Mouse (Mus musculus) lung, adult 18-20 months (tissue): ENCODE measurements at regions not wholly inside any gene's neighbourhood (a gene's known extent, or its start where the extent isn't known, plus 50 kb on each side); places are given as distances from the start of the nearest gene placed in this dataset.

ENCODE experiments used
- DNase-seq, 2 experiments: peaks; one replicate each; pipeline ENCODE4 v3.0.0; 2022; ENCODE audit warnings: mixed read lengths in 2 of 2

GRCm38 (mm10) chr17:85932360-85933132, 212.4 kb downstream of the Srbd1 start:
- no peak for DNase-seq

GRCm38 (mm10) chr17:85931955-85932354, 213.0 kb downstream of the Srbd1 start:
- no peak for DNase-seq

- no peak for DNase-seq
Measured at GRCm38 (mm10) chr17:85930789-85931188, 214.2 kb downstream of the Srbd1 start.

- no peak for DNase-seq
Measured at GRCm38 (mm10) chr17:85930331-85930730, 214.6 kb downstream of the Srbd1 start.

GRCm38 (mm10) chr17:85929699-85930286, 215.2 kb downstream of the Srbd1 start:
- DNase-seq, result no peak

GRCm38 (mm10) chr17:85928543-85928942, 216.4 kb downstream of the Srbd1 start:
- no peak for DNase-seq

GRCm38 (mm10) chr17:85927261-85927660, 217.7 kb downstream of the Srbd1 start:
- no peak for DNase-seq

- DNase-seq, result no peak
Measured at GRCm38 (mm10) chr17:85926044-85926443, 218.9 kb downstream of the Srbd1 start.

GRCm38 (mm10) chr17:85921219-85921673, 223.7 kb downstream of the Srbd1 start:
- no peak for DNase-seq

GRCm38 (mm10) chr17:85919868-85920267, 225.1 kb downstream of the Srbd1 start:
- no peak for DNase-seq

GRCm38 (mm10) chr17:85915870-85916269, 227.8 kb upstream of the Six2 start:
- no peak for DNase-seq

GRCm38 (mm10) chr17:85914062-85914461, 226.0 kb upstream of the Six2 start:
- no peak for DNase-seq

GRCm38 (mm10) chr17:85908709-85909108, 220.6 kb upstream of the Six2 start:
- no peak for DNase-seq

GRCm38 (mm10) chr17:85906597-85907187, 218.6 kb upstream of the Six2 start:
- no peak for DNase-seq

- no peak for DNase-seq
Measured at GRCm38 (mm10) chr17:85902575-85902974, 214.5 kb upstream of the Six2 start.

GRCm38 (mm10) chr17:85899096-85899495, 211.0 kb upstream of the Six2 start:
- DNase-seq, result no peak

GRCm38 (mm10) chr17:85895978-85896377, 207.9 kb upstream of the Six2 start:
- DNase-seq, result no peak

- no peak for DNase-seq
Measured at GRCm38 (mm10) chr17:85891243-85891642, 203.2 kb upstream of the Six2 start.

- no peak for DNase-seq
Measured at GRCm38 (mm10) chr17:85889746-85890532, 201.9 kb upstream of the Six2 start.

GRCm38 (mm10) chr17:85888568-85889398, 200.7 kb upstream of the Six2 start:
- no peak for DNase-seq

GRCm38 (mm10) chr17:85886675-85887074, 198.6 kb upstream of the Six2 start:
- DNase-seq, result no peak

GRCm38 (mm10) chr17:85886237-85886636, 198.2 kb upstream of the Six2 start:
- no peak for DNase-seq
